Mouse (Mus musculus): ENCODE results near the gene Ppp1r12b.

- no peak for TF ChIP-seq POLR2A (IDR thresholded peaks at IDR 0.05; ENCODE audit: borderline replicate concordance, insufficient read depth, low read length)
- TF ChIP-seq CTCF (IDR thresholded peaks at IDR 0.05; ENCODE audit: borderline replicate concordance, insufficient read depth, low read depth, low read length): no peak
Observed at GRCm38 (mm10) chr1:134733659-134734058, 222.1 kb downstream of the Ppp1r12b start.
